Mouse (Mus musculus): ENCODE data around the gene Naa40.

DNA sequence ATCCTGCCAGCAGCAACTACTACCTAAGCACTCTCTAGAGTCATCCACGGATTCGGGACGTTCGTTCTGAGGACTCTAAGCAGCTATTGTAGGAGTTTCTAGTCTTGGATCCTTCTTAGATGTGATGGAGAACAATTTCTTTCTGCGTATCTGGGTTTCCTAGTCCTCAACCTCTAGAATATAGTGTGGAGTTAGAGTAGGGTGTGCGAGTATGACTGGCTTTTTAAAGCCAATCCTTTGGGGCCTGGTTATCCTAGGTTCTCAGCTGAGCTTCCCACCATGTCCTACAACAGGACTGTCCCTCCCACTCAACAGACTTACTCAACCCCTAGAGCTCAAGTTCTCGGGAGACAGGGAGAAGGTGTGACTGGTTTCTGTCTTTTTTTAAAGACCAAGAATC, 35.7 kb downstream of the Naa40 start:
- TF ChIP-seq GATA1 (IDR thresholded peaks at IDR 0.05; ENCODE audit: low read length) (no peak), TAL1 (IDR thresholded peaks at IDR 0.05; ENCODE audit: low read length) (no peak)

All from erythroblast, embryonic 14.5 days (primary cell).